Mouse (Mus musculus) ES-E14 (cell line): ENCODE measurements at regions not wholly inside any gene's neighbourhood (a gene's known extent, or its start where the extent isn't known, plus 50 kb on each side); places are given as distances from the start of the nearest gene placed in this dataset.

Source experiments
- MAFK ChIP-seq: IDR thresholded peaks from 2 replicates; pipeline ENCODE4 v1.6.1; 2014; ENCODE audit warnings: mild to moderate bottlenecking, low read depth, low read length, inconsistent platforms; ENCODE audit not compliant: insufficient read depth
- ZC3H11A ChIP-seq: IDR thresholded peaks from 2 replicates; pipeline ENCODE4 v1.6.1; 2012; ENCODE audit warnings: low read depth, mild to moderate bottlenecking, inconsistent platforms, low read length, borderline replicate concordance
- ZNF384 ChIP-seq: IDR thresholded peaks from 2 replicates; pipeline ENCODE4 v1.6.1; 2012; ENCODE audit warnings: low read depth, low read length, inconsistent platforms

DNA sequence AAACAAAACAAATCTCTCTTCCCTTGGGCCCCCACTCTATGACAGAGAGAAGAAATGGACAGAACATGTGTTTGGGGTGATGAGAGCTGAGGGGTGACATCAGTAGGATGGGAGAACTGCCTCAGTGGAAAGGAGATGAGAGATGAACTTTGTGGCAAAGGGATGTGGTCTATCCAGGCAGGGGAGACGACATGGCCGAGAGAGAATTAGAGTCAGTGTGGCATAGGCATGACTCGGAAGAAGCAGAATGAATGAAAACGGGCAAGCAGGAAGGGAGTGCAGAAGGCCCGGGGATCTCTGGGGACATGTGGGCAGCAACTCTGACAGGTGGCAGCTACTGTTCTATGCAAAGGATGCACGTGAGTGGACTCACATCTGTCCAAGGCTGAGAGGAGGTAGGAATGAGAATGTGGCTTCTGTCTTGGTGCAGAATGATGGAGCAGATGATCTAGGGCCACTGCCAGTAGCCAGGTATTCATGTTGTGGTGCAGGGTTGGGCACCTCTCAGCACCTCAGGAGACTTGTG is 113.4 kb downstream of the Ets2 start:
- no peak for TF ChIP-seq ZNF384
- TF ChIP-seq ZC3H11A, result no peak
- TF ChIP-seq MAFK, result no peak
